Mouse (Mus musculus) limb, embryonic 14.5 days (tissue): Measurements from ENCODE around the gene Ankib1. TPM values are rescaled to one million over a fixed set of nuclear protein-coding genes. Genes with fewer than 3 reads are reported as not detected.
A peak's percentile ranks its signal among the peaks of the same experiment; 100 is the strongest.

Experiments used
- ATAC-seq: fragments of 200-750 bp; cut with Nextera tagmentation; 2 replicates; pipeline ENCODE4 v1.8.0; 2017; ENCODE audit warnings: low read depth, moderate number of reproducible peaks, moderate TSS enrichment; ENCODE audit not compliant: low FRiP score
- DNase-seq: peaks from one replicate; pipeline ENCODE4 v3.0.0-alpha.2; 2015; ENCODE audit warnings: low spot score
- H3K27ac ChIP-seq: fragments of 300-500 bp; sonication (generic); replicated peaks from 2 replicates; pipeline ENCODE4 v1.5.1; 2014; ENCODE audit warnings: low read depth, mild to moderate bottlenecking, low read length, moderate library complexity, mixed read lengths
- H3K27me3 ChIP-seq: fragments of 300-500 bp; sonication (generic); 2 replicates; pipeline ENCODE4 v1.6.1; 2014; ENCODE audit warnings: low read length, mixed read lengths; ENCODE audit not compliant: control insufficient read depth, insufficient read depth
- H3K36me3 ChIP-seq: fragments of 300-500 bp; sonication (generic); 2 replicates; pipeline ENCODE4 v1.6.1; 2014; ENCODE audit warnings: mild to moderate bottlenecking, low read length, moderate library complexity, mixed read lengths; ENCODE audit not compliant: control insufficient read depth, insufficient read depth
- H3K4me1 ChIP-seq: fragments of 300-500 bp; sonication (generic); 2 replicates; pipeline ENCODE4 v1.6.1; 2014; ENCODE audit warnings: antibody characterized with exemption, low read length, mixed read lengths; ENCODE audit not compliant: control insufficient read depth, insufficient read depth
- H3K4me2 ChIP-seq: fragments of 300-500 bp; sonication (generic); replicated peaks from 2 replicates; pipeline ENCODE4 v1.6.1; 2014; ENCODE audit warnings: low read depth, mild to moderate bottlenecking, low read length, moderate library complexity; ENCODE audit not compliant: severe bottlenecking
- H3K4me3 ChIP-seq: fragments of 300-500 bp; sonication (generic); replicated peaks from 2 replicates; pipeline ENCODE4 v1.5.1; 2014; ENCODE audit warnings: low read length
- H3K9ac ChIP-seq: fragments of 300-500 bp; sonication (generic); 2 replicates; pipeline ENCODE4 v1.6.1; 2014; ENCODE audit warnings: mild to moderate bottlenecking, low read depth, low read length, moderate library complexity; ENCODE audit not compliant: severe bottlenecking
- H3K9me3 ChIP-seq: fragments of 300-500 bp; sonication (generic); 2 replicates; pipeline ENCODE4 v1.6.1; 2016; ENCODE audit warnings: low read length; ENCODE audit not compliant: control insufficient read depth
- POLR2A ChIP-seq: fragments of 200-500 bp; IDR thresholded peaks from 2 replicates; pipeline ENCODE4 v1.8.0; 2012; ENCODE audit warnings: inconsistent platforms, mild to moderate bottlenecking, moderate library complexity, borderline replicate concordance; ENCODE audit not compliant: insufficient read depth, insufficient read length; ENCODE audit errors: extremely low read depth
- WGBS: fragments of 180-500 bp; shearing (Covaris S2); extraction: QIAGEN DNeasy Blood & Tissue Kit; methylation state at CpG from one replicate; pipeline ENCODE4 v1.1.7; 2014; 5-methylcytosine and 5-hydroxymethylcytosine counted together
- microRNA-seq: library from miRNA; unstranded; fragments of <30 nt; microRNA quantifications from one replicate; pipeline ENCODE4, GENCODE M21; 2016
- polyA plus RNA-seq, 2 experiments: library from polyadenylated mRNA; depleted of rRNA in 1 of 2; stranded (reverse) in 1 of 2; unstranded in 1 of 2; fragments of >200 nt; fragmentation: Nextera tagmentation in 1 of 2; extraction: Ambion mirVana in 1 of 2; gene quantifications; 2 replicates each; pipeline versions ENCODE4 v1.2.1 to v1.2.3; 2012 to 2014

Ankib1 gene
- polyA plus RNA-seq, 2 experiments = 11.6 to 14.4 TPM

DNA sequence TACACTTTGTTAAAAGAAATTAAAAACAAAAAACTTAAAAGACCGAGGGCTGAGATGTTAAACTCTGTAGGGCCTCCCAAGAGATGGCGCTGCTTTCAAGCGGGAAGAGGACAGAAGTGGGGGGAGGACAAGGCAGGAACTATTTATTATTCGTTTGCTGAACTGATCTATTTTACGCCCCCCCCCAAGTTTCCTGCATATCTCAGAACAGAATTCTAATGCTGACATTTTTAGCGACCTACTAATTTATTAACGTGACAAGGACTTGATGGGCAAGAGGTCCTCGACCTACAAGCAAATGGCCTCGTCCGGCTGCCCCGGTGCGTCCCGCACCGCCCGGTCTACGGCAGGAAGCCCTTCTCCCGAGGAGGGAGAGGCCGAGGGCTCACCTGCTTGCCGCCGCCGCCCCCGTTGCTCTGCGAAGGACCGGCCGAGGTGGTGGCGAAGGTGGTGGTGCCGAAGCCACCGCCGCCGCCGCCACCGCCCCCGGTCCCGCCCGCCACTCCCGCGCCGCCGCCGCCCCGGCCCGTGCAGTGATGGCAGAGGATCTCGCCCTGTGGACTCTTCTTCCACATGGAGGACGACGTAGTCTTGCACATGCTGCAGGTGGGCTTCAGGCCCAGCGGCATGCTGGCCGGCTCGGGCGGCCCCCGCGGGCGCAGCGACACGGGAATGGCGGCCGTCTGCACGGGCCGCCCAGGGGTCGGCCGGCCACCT is 155.6 kb downstream of the Ankib1 start:
- H3K4me2 ChIP-seq = peak overlapping the region; percentile 43
- peaks cover 25% of the 10 kb centered on the region for H3K36me3 ChIP-seq
- peak overlapping the region; percentile 94 for H3K4me3 ChIP-seq
- peaks cover 6% of the 10 kb centered on the region; the same call in 1 of the 2 replicates for H3K4me1 ChIP-seq
- H3K27ac ChIP-seq = peak overlapping the region; percentile 88
- H3K27me3 ChIP-seq = no peaks in the 10 kb centered on the region
- DNase-seq (peak; percentile 69), ATAC-seq (peak; percentile 74)
- peak overlapping the region; percentile 93 for H3K9ac ChIP-seq
- no peaks in the 10 kb centered on the region for H3K9me3 ChIP-seq
- 4% methylated on average over 37 of the region's 60 CpGs for WGBS
- TF ChIP-seq POLR2A = no peak

GRCm38 (mm10) chr5:3646539-3646938 is 156.2 kb downstream of the Ankib1 start:
- H3K4me1 ChIP-seq = peaks cover 6% of the 10 kb centered on the region; the same call in 1 of the 2 replicates
- no peaks in the 10 kb centered on the region for H3K9me3 ChIP-seq
- DNase-seq (no peak), ATAC-seq (no peak)
- peak overlapping the region; percentile 43 for H3K4me2 ChIP-seq
- 21% methylated on average over 6 of the region's 6 CpGs for WGBS
- TF ChIP-seq POLR2A = no peak
- H3K27ac ChIP-seq = no peak overlapping the region
- H3K27me3 ChIP-seq = no peaks in the 10 kb centered on the region
- peak overlapping the region; percentile 93; the same call in 1 of the 2 replicates for H3K9ac ChIP-seq
- H3K36me3 ChIP-seq = peaks cover 31% of the 10 kb centered on the region
- peak overlapping the region; percentile 94 for H3K4me3 ChIP-seq

- Histone ChIP-seq H3K36me3 (peaks cover 42% of the 10 kb centered on the region), H3K27me3 (no peaks in the 10 kb centered on the region), H3K4me3 (no peak overlapping the region), H3K4me2 (peak overlapping the region; percentile 18; the same call in 1 of the 2 replicates), H3K9me3 (no peaks in the 10 kb centered on the region), H3K4me1 (peaks cover 6% of the 10 kb centered on the region; the same call in 1 of the 2 replicates), H3K9ac (no peak overlapping the region), H3K27ac (no peak overlapping the region)
- DNase-seq = no peak
- 41% methylated on average over 6 of the region's 6 CpGs for WGBS
- no peak for ATAC-seq
- no peak for TF ChIP-seq POLR2A
Measured at GRCm38 (mm10) chr5:3645326-3645725, 157.4 kb downstream of the Ankib1 start.

DNA sequence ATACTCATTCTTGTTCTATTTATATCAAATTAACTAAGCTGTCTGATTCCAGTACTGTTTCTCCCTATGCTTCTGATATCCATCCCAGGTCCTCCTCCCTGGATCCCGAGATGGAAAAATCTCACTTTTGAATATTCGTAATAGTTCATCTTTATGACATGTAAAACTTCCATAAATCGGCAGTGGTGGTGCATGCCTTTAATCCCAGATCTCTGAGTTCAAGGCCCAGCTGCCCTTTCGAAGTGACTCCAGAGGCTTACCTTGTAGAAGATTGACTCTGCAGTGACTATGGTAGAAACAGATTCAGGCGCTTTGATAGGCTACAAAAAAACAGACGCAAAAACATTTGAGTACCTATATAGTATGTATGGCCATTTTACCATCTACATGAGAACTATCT is 158.1 kb downstream of the Ankib1 start:
- Histone ChIP-seq H3K36me3 (peaks cover 43% of the 10 kb centered on the region), H3K9me3 (no peaks in the 10 kb centered on the region), H3K27ac (no peak overlapping the region), H3K9ac (no peak overlapping the region), H3K4me3 (no peak overlapping the region), H3K4me1 (peaks cover 6% of the 10 kb centered on the region; the same call in 1 of the 2 replicates), H3K27me3 (no peaks in the 10 kb centered on the region), H3K4me2 (no peak overlapping the region)
- DNase-seq (no peak), ATAC-seq (no peak)
- no peak for TF ChIP-seq POLR2A
- 91% methylated on average over 6 of the region's 6 CpGs for WGBS

Small RNA genes within 50 kb of the gene (microRNA-seq; reads per million reads assigned to microRNA genes)
- not detected for gene Gm22926
- not detected for gene Gm26238

Other genes with a start within 250 kb of the Ankib1 start
- 5.3 and 5.8 TPM in 2 replicates for gene 1700109H08Rik, start 231.4 kb downstream of the Ankib1 start, polyA plus RNA-seq (2012; rRNA removed)
- gene 1700109H08Rik, start 231.4 kb downstream of the Ankib1 start, polyA plus RNA-seq (2014; fragmentation: Nextera tagmentation; extraction: Ambion mirVana) = 2.9 and 3.1 TPM in 2 replicates
- 17.8 and 21.8 TPM in 2 replicates for gene Pex1, start 206.9 kb downstream of the Ankib1 start, polyA plus RNA-seq (2012; rRNA removed)
- gene Pex1, start 206.9 kb downstream of the Ankib1 start, polyA plus RNA-seq (2014; fragmentation: Nextera tagmentation; extraction: Ambion mirVana) = 14.5 and 15.4 TPM in 2 replicates
- gene Rbm48, start 206.3 kb downstream of the Ankib1 start, polyA plus RNA-seq (2012; rRNA removed) = 10.3 and 11.5 TPM in 2 replicates
- gene Rbm48, start 206.3 kb downstream of the Ankib1 start, polyA plus RNA-seq (2014; fragmentation: Nextera tagmentation; extraction: Ambion mirVana) = 12.5 and 13.0 TPM in 2 replicates
- not detected in 2 replicates for gene Tmbim7, start 151.7 kb downstream of the Ankib1 start, polyA plus RNA-seq (2012; rRNA removed)
- 0.19 TPM in 1 of 2 replicates, not detected in the other for gene Tmbim7, start 151.7 kb downstream of the Ankib1 start, polyA plus RNA-seq (2014; fragmentation: Nextera tagmentation; extraction: Ambion mirVana)
- 48.3 and 60.5 TPM in 2 replicates for gene Gatad1, start 145.7 kb downstream of the Ankib1 start, polyA plus RNA-seq (2012; rRNA removed)
- gene Gatad1, start 145.7 kb downstream of the Ankib1 start, polyA plus RNA-seq (2014; fragmentation: Nextera tagmentation; extraction: Ambion mirVana) = 66.8 and 67.8 TPM in 2 replicates
- 32.3 and 37.6 TPM in 2 replicates for gene Krit1, start 259 bp upstream of the Ankib1 start, polyA plus RNA-seq (2012; rRNA removed)
- gene Krit1, start 259 bp upstream of the Ankib1 start, polyA plus RNA-seq (2014; fragmentation: Nextera tagmentation; extraction: Ambion mirVana) = 37.6 and 44.5 TPM in 2 replicates
- gene Lrrd1, start 42.2 kb upstream of the Ankib1 start, polyA plus RNA-seq (2012; rRNA removed) = 0.04 TPM in 1 of 2 replicates, not detected in the other
- 0.06 TPM in 1 of 2 replicates, not detected in the other for gene Lrrd1, start 42.2 kb upstream of the Ankib1 start, polyA plus RNA-seq (2014; fragmentation: Nextera tagmentation; extraction: Ambion mirVana)
- gene Mterf1a, start 91.0 kb upstream of the Ankib1 start, polyA plus RNA-seq (2012; rRNA removed) = 4.2 and 5.2 TPM in 2 replicates
- 7.0 and 7.8 TPM in 2 replicates for gene Mterf1a, start 91.0 kb upstream of the Ankib1 start, polyA plus RNA-seq (2014; fragmentation: Nextera tagmentation; extraction: Ambion mirVana)
- gene Akap9, start 125.1 kb upstream of the Ankib1 start, polyA plus RNA-seq (2012; rRNA removed) = 23.1 and 34.3 TPM in 2 replicates
- 114 and 127 TPM in 2 replicates for gene Akap9, start 125.1 kb upstream of the Ankib1 start, polyA plus RNA-seq (2014; fragmentation: Nextera tagmentation; extraction: Ambion mirVana)